Mouse (Mus musculus): ENCODE measurements at regions not wholly inside any gene's neighbourhood (a gene's known extent, or its start where the extent isn't known, plus 50 kb on each side); places are given as distances from the start of the nearest gene placed in this dataset.

DNA sequence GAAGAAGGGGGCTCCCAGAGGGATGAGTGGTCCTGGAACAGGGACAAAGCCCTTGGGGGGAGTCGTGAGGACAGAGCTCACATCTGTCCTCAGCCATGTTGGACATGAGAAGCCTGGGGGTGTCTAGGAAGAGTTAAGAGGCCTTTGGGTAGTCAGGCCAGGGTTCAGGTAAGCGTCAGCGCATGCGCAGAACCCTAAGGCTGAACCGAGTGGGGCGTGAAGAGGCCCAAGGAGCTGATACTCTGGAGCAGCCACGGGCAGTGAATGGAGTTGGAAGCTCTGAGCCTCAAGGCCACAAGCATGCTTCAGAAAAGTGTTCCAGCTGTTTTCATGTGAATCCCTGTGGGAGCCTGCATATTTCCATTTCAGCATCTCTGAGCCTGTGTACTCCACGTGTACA, 93.5 kb upstream of the Nkx1-1 start:
- WGBS: 85% methylated on average over 8 of the region's 8 CpGs
- Histone ChIP-seq H3K27me3 (ENCODE audit: control insufficient read depth, insufficient read depth, low read length) (peaks cover 3% of the 10 kb centered on the region; the same call in 1 of the 2 replicates), H3K4me2 (ENCODE audit: low read length) (no peak overlapping the region), H3K9me3 (ENCODE audit: control insufficient read depth, low read length) (no peaks in the 10 kb centered on the region), H3K36me3 (ENCODE audit: control insufficient read depth, insufficient read depth, low read length) (no peaks in the 10 kb centered on the region), H3K4me1 (ENCODE audit: control insufficient read depth in 2 of 2, insufficient read depth in 2 of 2, low read length in 2 of 2) (peaks cover 10 to 13% of the 10 kb centered on the region in 2 experiments), H3K27ac (replicated peaks in 1 of 2; ENCODE audit: control insufficient read depth in 1 of 2, insufficient read depth in 1 of 2, low read depth in 2 of 2, low read length in 2 of 2) (no peak overlapping the region), H3K9ac (ENCODE audit: low read length) (no peak overlapping the region), H3K4me3 (ENCODE audit: control insufficient read depth in 1 of 2, insufficient read depth in 1 of 2, low read depth in 1 of 2, low read length in 2 of 2) (no peak overlapping the region)
- ATAC-seq (ENCODE audit: insufficient number of reproducible peaks, insufficient read depth, low FRiP score, low read depth): no peak

- WGBS: 88% methylated on average over 16 of the region's 16 CpGs
- Histone ChIP-seq H3K9me3 (ENCODE audit: control insufficient read depth, low read length) (no peaks in the 10 kb centered on the region), H3K27me3 (ENCODE audit: control insufficient read depth, insufficient read depth, low read length) (no peaks in the 10 kb centered on the region), H3K36me3 (ENCODE audit: control insufficient read depth, insufficient read depth, low read length) (no peaks in the 10 kb centered on the region), H3K4me1 (ENCODE audit: control insufficient read depth in 2 of 2, insufficient read depth in 2 of 2, low read length in 2 of 2) (no peaks in the 10 kb centered on the region), H3K4me3 (ENCODE audit: control insufficient read depth in 1 of 2, insufficient read depth in 1 of 2, low read depth in 1 of 2, low read length in 2 of 2) (no peak overlapping the region), H3K4me2 (ENCODE audit: low read length) (no peak overlapping the region), H3K9ac (ENCODE audit: low read length) (no peak overlapping the region), H3K27ac (replicated peaks in 1 of 2; ENCODE audit: control insufficient read depth in 1 of 2, insufficient read depth in 1 of 2, low read depth in 2 of 2, low read length in 2 of 2) (no peak overlapping the region)
- no peak for ATAC-seq (ENCODE audit: insufficient number of reproducible peaks, insufficient read depth, low FRiP score, low read depth)
Measured at GRCm38 (mm10) chr5:33521951-33522742, 88.4 kb upstream of the Nkx1-1 start.

DNA sequence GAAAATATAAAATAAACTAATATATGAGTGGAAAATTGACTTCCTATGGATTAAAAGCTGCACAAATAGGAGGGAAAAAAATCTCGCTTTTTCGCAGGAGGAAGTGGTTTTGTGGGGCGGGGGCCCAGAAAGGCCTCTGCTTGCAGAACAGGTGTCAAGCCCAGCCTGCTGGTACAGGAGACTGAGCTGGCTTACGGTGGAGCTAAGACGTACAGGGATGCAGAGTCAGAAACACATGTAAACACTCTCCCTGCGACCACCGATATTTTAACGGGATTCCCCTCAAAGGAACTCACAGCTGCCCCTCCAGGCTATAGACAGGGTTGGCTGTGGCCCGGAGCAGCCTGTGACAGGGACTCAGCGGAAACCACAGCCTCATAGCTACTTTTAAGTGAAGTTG, 87.1 kb upstream of the Nkx1-1 start:
- H3K9ac ChIP-seq (ENCODE audit: low read length): no peak overlapping the region
- H3K9me3 ChIP-seq (ENCODE audit: control insufficient read depth, low read length): no peaks in the 10 kb centered on the region
- ATAC-seq (ENCODE audit: insufficient number of reproducible peaks, insufficient read depth, low FRiP score, low read depth): no peak
- 78% methylated on average over 10 of the region's 10 CpGs for WGBS
- no peaks in the 10 kb centered on the region for H3K36me3 ChIP-seq (ENCODE audit: control insufficient read depth, insufficient read depth, low read length)
- no peaks in the 10 kb centered on the region for H3K4me1 ChIP-seq (ENCODE audit: control insufficient read depth in 2 of 2, insufficient read depth in 2 of 2, low read length in 2 of 2)
- H3K4me2 ChIP-seq (ENCODE audit: low read length): no peak overlapping the region
- H3K27me3 ChIP-seq (ENCODE audit: control insufficient read depth, insufficient read depth, low read length): no peaks in the 10 kb centered on the region
- no peak overlapping the region for H3K4me3 ChIP-seq (ENCODE audit: control insufficient read depth in 1 of 2, insufficient read depth in 1 of 2, low read depth in 1 of 2, low read length in 2 of 2)
- H3K27ac ChIP-seq (replicated peaks in 1 of 2; ENCODE audit: control insufficient read depth in 1 of 2, insufficient read depth in 1 of 2, low read depth in 2 of 2, low read length in 2 of 2): no peak overlapping the region

GRCm38 (mm10) chr5:33519394-33519793, 85.6 kb upstream of the Nkx1-1 start:
- H3K27me3 ChIP-seq (ENCODE audit: control insufficient read depth, insufficient read depth, low read length): no peaks in the 10 kb centered on the region
- H3K4me3 ChIP-seq (ENCODE audit: control insufficient read depth in 1 of 2, insufficient read depth in 1 of 2, low read depth in 1 of 2, low read length in 2 of 2): no peak overlapping the region
- WGBS: 81% methylated on average over 3 of the region's 3 CpGs
- no peaks in the 10 kb centered on the region for H3K9me3 ChIP-seq (ENCODE audit: control insufficient read depth, low read length)
- H3K4me2 ChIP-seq (ENCODE audit: low read length): no peak overlapping the region
- no peak overlapping the region for H3K27ac ChIP-seq (replicated peaks in 1 of 2; ENCODE audit: control insufficient read depth in 1 of 2, insufficient read depth in 1 of 2, low read depth in 2 of 2, low read length in 2 of 2)
- no peak for ATAC-seq (ENCODE audit: insufficient number of reproducible peaks, insufficient read depth, low FRiP score, low read depth)
- H3K4me1 ChIP-seq (ENCODE audit: control insufficient read depth in 2 of 2, insufficient read depth in 2 of 2, low read length in 2 of 2): no peaks in the 10 kb centered on the region
- no peaks in the 10 kb centered on the region for H3K36me3 ChIP-seq (ENCODE audit: control insufficient read depth, insufficient read depth, low read length)
- no peak overlapping the region for H3K9ac ChIP-seq (ENCODE audit: low read length)

GRCm38 (mm10) chr5:33518860-33519259, 85.1 kb upstream of the Nkx1-1 start:
- 62% methylated on average over 6 of the region's 6 CpGs for WGBS
- Histone ChIP-seq H3K27me3 (ENCODE audit: control insufficient read depth, insufficient read depth, low read length) (no peaks in the 10 kb centered on the region), H3K4me3 (ENCODE audit: control insufficient read depth in 1 of 2, insufficient read depth in 1 of 2, low read depth in 1 of 2, low read length in 2 of 2) (no peak overlapping the region), H3K36me3 (ENCODE audit: control insufficient read depth, insufficient read depth, low read length) (no peaks in the 10 kb centered on the region), H3K9me3 (ENCODE audit: control insufficient read depth, low read length) (no peaks in the 10 kb centered on the region), H3K4me2 (ENCODE audit: low read length) (no peak overlapping the region), H3K27ac (replicated peaks in 1 of 2; ENCODE audit: control insufficient read depth in 1 of 2, insufficient read depth in 1 of 2, low read depth in 2 of 2, low read length in 2 of 2) (no peak overlapping the region), H3K4me1 (ENCODE audit: control insufficient read depth in 2 of 2, insufficient read depth in 2 of 2, low read length in 2 of 2) (no peaks in the 10 kb centered on the region), H3K9ac (ENCODE audit: low read length) (no peak overlapping the region)
- ATAC-seq (ENCODE audit: insufficient number of reproducible peaks, insufficient read depth, low FRiP score, low read depth): no peak

GRCm38 (mm10) chr5:33517625-33518024, 83.8 kb upstream of the Nkx1-1 start:
- no peak overlapping the region for H3K27ac ChIP-seq (replicated peaks in 1 of 2; ENCODE audit: control insufficient read depth in 1 of 2, insufficient read depth in 1 of 2, low read depth in 2 of 2, low read length in 2 of 2)
- no peaks in the 10 kb centered on the region for H3K27me3 ChIP-seq (ENCODE audit: control insufficient read depth, insufficient read depth, low read length)
- no peaks in the 10 kb centered on the region for H3K36me3 ChIP-seq (ENCODE audit: control insufficient read depth, insufficient read depth, low read length)
- H3K9ac ChIP-seq (ENCODE audit: low read length): no peak overlapping the region
- no peaks in the 10 kb centered on the region; a peak in 1 of 4 replicates for H3K4me1 ChIP-seq (ENCODE audit: control insufficient read depth in 2 of 2, insufficient read depth in 2 of 2, low read length in 2 of 2)
- no peak for ATAC-seq (ENCODE audit: insufficient number of reproducible peaks, insufficient read depth, low FRiP score, low read depth)
- H3K9me3 ChIP-seq (ENCODE audit: control insufficient read depth, low read length): no peaks in the 10 kb centered on the region
- H3K4me2 ChIP-seq (ENCODE audit: low read length): no peak overlapping the region
- WGBS: 69% methylated on average over 8 of the region's 8 CpGs
- H3K4me3 ChIP-seq (ENCODE audit: control insufficient read depth in 1 of 2, insufficient read depth in 1 of 2, low read depth in 1 of 2, low read length in 2 of 2): no peak overlapping the region

GRCm38 (mm10) chr5:33516211-33516610, 82.4 kb upstream of the Nkx1-1 start:
- ATAC-seq (ENCODE audit: insufficient number of reproducible peaks, insufficient read depth, low FRiP score, low read depth): no peak
- WGBS: 81% methylated on average over 3 of the region's 3 CpGs
- peaks cover 4% of the 10 kb centered on the region; the same call in 1 of the 2 replicates for H3K27me3 ChIP-seq (ENCODE audit: control insufficient read depth, insufficient read depth, low read length)

More at GRCm38 (mm10) chr5:33516211-33516610, 82.4 kb upstream of the Nkx1-1 start:
- Histone ChIP-seq H3K4me1 (ENCODE audit: control insufficient read depth in 2 of 2, insufficient read depth in 2 of 2, low read length in 2 of 2) (peaks cover 0 to 5% of the 10 kb centered on the region in 2 experiments; a peak in 1 of 4 replicates), H3K9me3 (ENCODE audit: control insufficient read depth, low read length) (no peaks in the 10 kb centered on the region), H3K36me3 (ENCODE audit: control insufficient read depth, insufficient read depth, low read length) (no peaks in the 10 kb centered on the region), H3K4me2 (ENCODE audit: low read length) (no peak overlapping the region), H3K27ac (replicated peaks in 1 of 2; ENCODE audit: control insufficient read depth in 1 of 2, insufficient read depth in 1 of 2, low read depth in 2 of 2, low read length in 2 of 2) (no peak overlapping the region), H3K4me3 (ENCODE audit: control insufficient read depth in 1 of 2, insufficient read depth in 1 of 2, low read depth in 1 of 2, low read length in 2 of 2) (no peak overlapping the region), H3K9ac (ENCODE audit: low read length) (no peak overlapping the region)
